Mouse (Mus musculus) lung, postnatal 0 days (tissue): ENCODE data around the gene Kbtbd4. TPM values are rescaled to one million over a fixed set of nuclear protein-coding genes. Genes with fewer than 3 reads are reported as not detected.

Source experiments
- ATAC-seq: fragments of 200-750 bp; cut with Nextera tagmentation; 2 replicates; pipeline ENCODE4 v1.8.0; 2017; ENCODE audit warnings: moderate library complexity
- DNase-seq: peaks from one replicate; pipeline ENCODE4 v3.0.0-alpha.2; 2016; ENCODE audit warnings: low spot score
- H3K27ac ChIP-seq: fragments of 300-500 bp; sonication (generic); 2 replicates; pipeline ENCODE4 v1.5.1; 2014; ENCODE audit warnings: antibody characterized with exemption, mild to moderate bottlenecking, low read length, mixed read lengths
- H3K27me3 ChIP-seq: fragments of 300-500 bp; sonication (generic); replicated peaks from 2 replicates; pipeline ENCODE4 v1.6.1; 2014; ENCODE audit warnings: low read length, mixed read lengths; ENCODE audit not compliant: insufficient read depth
- H3K36me3 ChIP-seq: fragments of 300-500 bp; sonication (generic); 2 replicates; pipeline ENCODE4 v1.6.1; 2014; ENCODE audit warnings: low read length, mixed read lengths; ENCODE audit not compliant: insufficient read depth
- H3K4me1 ChIP-seq: fragments of 300-500 bp; sonication (generic); 2 replicates; pipeline ENCODE4 v1.6.1; 2014; ENCODE audit warnings: antibody characterized with exemption, low read depth, low read length, mixed read lengths; ENCODE audit not compliant: insufficient read depth
- H3K4me2 ChIP-seq: fragments of 300-500 bp; sonication (generic); replicated peaks from 2 replicates; pipeline ENCODE4 v1.6.1; 2014; ENCODE audit warnings: low read depth, mild to moderate bottlenecking, low read length, moderate library complexity, mixed read lengths
- H3K4me3 ChIP-seq: fragments of 300-500 bp; sonication (generic); 2 replicates; pipeline ENCODE4 v1.5.1; 2014; ENCODE audit warnings: low read depth, low read length
- H3K9ac ChIP-seq: fragments of 300-500 bp; sonication (generic); replicated peaks from 2 replicates; pipeline ENCODE4 v1.6.1; 2014; ENCODE audit warnings: low read depth, mild to moderate bottlenecking
- H3K9me3 ChIP-seq: fragments of 300-500 bp; sonication (generic); 2 replicates; pipeline ENCODE4 v1.6.1; 2016; ENCODE audit warnings: low read length, mixed read lengths
- CTCF ChIP-seq: IDR thresholded peaks from 2 replicates; pipeline ENCODE4 v1.5.1; 2016; ENCODE audit warnings: antibody characterized with exemption, mild to moderate bottlenecking
- EP300 ChIP-seq: IDR thresholded peaks from 2 replicates; pipeline ENCODE4 v1.6.1; 2016; ENCODE audit warnings: antibody characterized with exemption, mild to moderate bottlenecking, control low read depth
- WGBS: fragments of 180-500 bp; shearing (Covaris S2); extraction: QIAGEN DNeasy Blood & Tissue Kit; methylation state at CpG from one replicate; pipeline ENCODE4 v1.1.7; 2014; 5-methylcytosine and 5-hydroxymethylcytosine counted together
- polyA plus RNA-seq: library from polyadenylated mRNA; unstranded; fragments of >200 nt; fragmentation: Nextera tagmentation; extraction: Ambion mirVana; gene quantifications from 2 replicates; pipeline ENCODE4 v1.2.1, GENCODE M21; 2015

Gene Kbtbd4
- polyA plus RNA-seq, 1 experiment from 2014 or later: 18.1 TPM

DNA sequence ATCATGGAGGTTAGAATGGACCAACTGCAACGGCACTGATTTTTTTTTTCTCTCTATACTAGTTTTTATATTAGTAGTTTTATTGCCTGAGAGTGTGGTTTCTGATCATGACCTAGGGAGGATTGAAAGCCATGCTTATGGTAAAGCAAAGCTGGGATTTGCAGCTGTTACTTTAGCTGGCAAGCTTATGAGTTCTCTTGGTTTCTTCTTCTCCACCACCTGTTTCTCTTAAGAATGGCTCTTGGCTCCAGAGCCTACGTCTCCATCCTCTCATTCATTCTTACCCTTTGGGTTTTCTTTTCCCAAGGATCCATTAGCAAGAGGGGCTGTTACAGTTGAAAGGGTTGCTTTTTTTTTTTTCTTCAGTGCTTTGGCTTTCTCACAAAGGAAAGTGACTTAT is 37.2 kb downstream of the Kbtbd4 start:
- ATAC-seq (no peak), DNase-seq (no peak)
- TF ChIP-seq EP300 (no peak), CTCF (no peak)
- 33% methylated on average over 2 of the region's 2 CpGs for WGBS
- Histone ChIP-seq H3K27me3 (no peaks in the 10 kb centered on the region), H3K4me3 (peak overlapping the region; percentile 99), H3K4me1 (no peaks in the 10 kb centered on the region), H3K9me3 (no peaks in the 10 kb centered on the region), H3K9ac (no peak overlapping the region), H3K4me2 (peak overlapping the region; percentile 79; the same call in 1 of the 2 replicates), H3K27ac (no peak overlapping the region), H3K36me3 (no peaks in the 10 kb centered on the region)

DNA sequence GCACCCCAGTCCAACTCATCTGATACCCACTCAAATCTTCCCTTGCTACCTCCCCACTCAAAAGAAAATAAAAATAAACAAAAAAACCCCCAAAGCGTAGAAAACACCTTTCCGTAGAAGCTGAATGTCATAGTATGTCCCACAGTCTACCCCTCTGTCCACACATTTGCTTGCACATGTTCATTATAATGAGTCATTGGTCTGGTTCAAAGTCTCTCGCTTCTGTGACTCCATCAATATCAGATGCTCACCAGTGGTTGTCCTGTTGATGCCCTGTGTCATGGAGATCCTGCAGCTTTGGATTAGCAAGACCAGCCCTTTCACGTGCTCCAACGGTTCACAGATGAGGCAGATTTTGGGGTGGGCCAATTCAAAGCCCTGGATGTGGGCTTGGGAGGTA is 45.6 kb downstream of the Kbtbd4 start:
- no peaks in the 10 kb centered on the region for H3K4me1 ChIP-seq
- TF ChIP-seq EP300 (no peak), CTCF (no peak)
- no peak overlapping the region for H3K4me3 ChIP-seq
- DNase-seq: no peak
- H3K9ac ChIP-seq: no peak overlapping the region
- no peak for ATAC-seq
- no peak overlapping the region for H3K27ac ChIP-seq
- no peak overlapping the region for H3K4me2 ChIP-seq
- no peaks in the 10 kb centered on the region for H3K27me3 ChIP-seq
- WGBS: 88% methylated on average over 5 of the region's 5 CpGs
- H3K9me3 ChIP-seq: no peaks in the 10 kb centered on the region
- no peaks in the 10 kb centered on the region for H3K36me3 ChIP-seq

DNA sequence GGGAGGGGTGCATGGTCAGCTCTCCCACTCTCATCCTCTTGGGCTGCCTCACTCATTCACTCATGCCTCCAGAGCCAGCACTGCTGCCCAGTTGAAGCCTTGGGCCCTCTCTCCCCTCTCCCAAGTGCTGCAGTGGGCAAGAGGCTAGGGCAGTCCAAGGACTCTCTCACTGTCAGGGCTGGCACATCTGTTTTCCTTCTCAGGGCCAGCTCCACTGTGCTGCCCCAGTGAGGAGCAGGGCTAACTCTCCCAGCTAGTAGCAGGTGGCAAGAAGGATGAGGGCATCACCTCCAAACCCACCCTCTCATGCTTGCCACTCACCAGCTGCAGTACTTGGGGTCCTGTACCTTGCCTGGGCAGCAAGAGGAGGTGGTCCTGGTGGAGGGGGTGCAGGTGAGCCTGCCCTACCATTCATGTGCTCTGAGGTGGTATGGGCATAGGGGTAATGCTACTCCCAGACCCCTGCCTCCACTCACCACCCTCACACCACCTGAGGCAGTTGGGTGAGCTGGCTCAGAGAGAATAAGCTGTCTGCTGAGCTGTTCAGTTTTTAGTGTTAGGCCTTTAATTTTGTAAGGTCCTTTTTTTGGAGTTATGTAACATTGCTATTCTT is 46.1 kb downstream of the Kbtbd4 start:
- Histone ChIP-seq H3K27me3 (no peaks in the 10 kb centered on the region), H3K36me3 (no peaks in the 10 kb centered on the region), H3K9ac (no peak overlapping the region), H3K9me3 (no peaks in the 10 kb centered on the region), H3K4me2 (no peak overlapping the region), H3K27ac (no peak overlapping the region), H3K4me3 (no peak overlapping the region), H3K4me1 (no peaks in the 10 kb centered on the region)
- ATAC-seq (no peak), DNase-seq (no peak)
- TF ChIP-seq EP300 (no peak), CTCF (no peak)

DNA sequence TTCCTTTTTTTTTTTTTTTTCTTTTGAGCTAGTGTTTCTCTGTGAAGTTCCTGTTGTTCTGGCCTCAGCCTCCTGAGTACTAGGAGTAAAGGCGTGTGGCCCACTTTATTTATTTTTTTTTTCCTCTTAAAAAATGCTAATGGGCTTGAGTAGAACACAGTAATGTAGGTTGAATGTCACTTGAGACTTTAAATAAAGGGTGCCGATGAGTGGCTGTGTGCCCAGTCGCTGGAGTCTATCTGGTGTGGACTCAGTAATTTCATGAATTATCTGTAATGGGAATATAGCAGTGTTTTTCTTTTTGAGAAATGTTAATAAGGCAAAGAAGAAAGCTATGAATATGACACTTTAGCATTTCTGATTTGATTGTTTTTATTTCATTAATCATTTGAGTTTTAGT is 48.9 kb downstream of the Kbtbd4 start:
- 30% methylated on average over 3 of the region's 3 CpGs for WGBS
- H3K36me3 ChIP-seq: no peaks in the 10 kb centered on the region
- no peaks in the 10 kb centered on the region for H3K27me3 ChIP-seq
- no peak overlapping the region for H3K27ac ChIP-seq
- no peaks in the 10 kb centered on the region for H3K9me3 ChIP-seq
- no peak for TF ChIP-seq CTCF
- no peak for TF ChIP-seq EP300
- peak; percentile 17 for DNase-seq
- ATAC-seq: no peak
- no peak overlapping the region for H3K9ac ChIP-seq
- no peak overlapping the region for H3K4me2 ChIP-seq
- H3K4me1 ChIP-seq: no peaks in the 10 kb centered on the region
- no peak overlapping the region for H3K4me3 ChIP-seq

DNA sequence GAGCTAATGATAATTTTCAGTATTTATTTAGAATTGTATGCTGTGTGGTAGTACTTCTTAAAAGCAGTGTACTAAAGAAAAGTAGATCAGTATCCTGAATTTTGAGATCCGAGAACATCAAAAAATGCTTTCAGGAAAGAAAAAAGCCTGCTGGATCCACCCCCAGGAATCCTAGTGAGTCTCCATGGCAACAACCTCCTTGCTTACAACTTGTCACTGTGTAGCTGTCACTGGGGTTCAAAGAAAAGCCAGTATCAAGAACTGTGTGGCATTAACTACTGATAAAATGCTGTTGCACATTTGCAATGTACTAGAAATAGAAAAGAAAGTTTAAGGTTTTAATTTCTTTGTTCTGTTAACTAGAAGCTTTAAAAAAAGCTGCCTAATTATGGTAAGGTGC is 51.5 kb downstream of the Kbtbd4 start:
- 57% methylated on average over 1 of the region's 1 CpGs for WGBS
- Histone ChIP-seq H3K27ac (no peak overlapping the region), H3K9me3 (no peaks in the 10 kb centered on the region), H3K4me3 (no peak overlapping the region), H3K4me2 (no peak overlapping the region), H3K36me3 (no peaks in the 10 kb centered on the region), H3K27me3 (no peaks in the 10 kb centered on the region), H3K4me1 (no peaks in the 10 kb centered on the region), H3K9ac (no peak overlapping the region)
- no peak for ATAC-seq
- TF ChIP-seq CTCF (no peak), EP300 (no peak)
- no peak for DNase-seq

DNA sequence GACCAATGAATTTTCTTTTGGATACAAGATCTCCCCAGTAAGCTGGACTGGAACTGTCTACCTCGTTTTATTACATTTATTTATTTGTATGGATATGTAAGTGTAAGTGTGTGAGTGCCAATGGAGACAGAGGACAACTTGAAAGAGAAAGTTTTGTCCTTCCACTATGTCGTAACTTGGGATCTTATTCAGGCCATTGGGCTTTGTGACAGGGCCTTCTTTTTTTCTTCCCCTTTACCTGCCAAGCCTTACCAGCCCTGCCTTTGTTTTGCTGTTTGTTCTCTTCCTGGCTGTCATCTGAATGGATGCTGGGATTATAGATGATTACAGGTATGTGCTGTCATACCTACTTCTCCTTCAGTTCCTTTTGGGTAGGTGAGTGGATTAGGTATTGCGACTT is 54.3 kb downstream of the Kbtbd4 start:
- no peak for TF ChIP-seq EP300
- TF ChIP-seq CTCF: no peak
- no peaks in the 10 kb centered on the region for H3K36me3 ChIP-seq
- ATAC-seq (no peak), DNase-seq (no peak)
- no peak overlapping the region for H3K4me2 ChIP-seq
- H3K4me3 ChIP-seq: no peak overlapping the region
- H3K27ac ChIP-seq: no peak overlapping the region
- H3K27me3 ChIP-seq: no peaks in the 10 kb centered on the region
- no peaks in the 10 kb centered on the region for H3K4me1 ChIP-seq
- no peaks in the 10 kb centered on the region for H3K9me3 ChIP-seq
- H3K9ac ChIP-seq: no peak overlapping the region
- 76% methylated on average over 3 of the region's 3 CpGs for WGBS

DNA sequence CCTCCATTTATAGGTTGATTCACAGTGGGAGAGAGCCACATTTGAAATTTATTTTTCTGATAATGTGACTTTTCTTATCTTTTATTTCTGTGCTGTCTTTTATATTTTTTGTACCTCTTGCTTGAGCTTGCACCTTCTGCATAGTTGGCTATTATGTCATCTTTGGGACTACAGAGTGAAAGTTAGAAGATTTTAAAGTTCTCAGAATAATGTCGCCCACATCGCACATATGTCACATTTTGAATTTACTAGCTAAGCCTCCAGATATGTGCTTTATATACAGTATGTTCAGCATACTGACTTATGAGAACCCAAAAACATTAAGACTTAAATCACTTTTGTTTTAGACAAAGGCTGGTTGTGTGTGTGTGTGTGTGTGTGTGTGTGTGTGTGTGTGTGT is 55.5 kb downstream of the Kbtbd4 start:
- Histone ChIP-seq H3K4me1 (peaks cover 5% of the 10 kb centered on the region), H3K4me2 (no peak overlapping the region)
- ATAC-seq: no peak

More for the DNA sequence above, 55.5 kb downstream of the Kbtbd4 start:
- no peak overlapping the region for H3K4me3 ChIP-seq
- no peaks in the 10 kb centered on the region for H3K36me3 ChIP-seq
- 95% methylated on average over 2 of the region's 2 CpGs for WGBS
- no peak overlapping the region for H3K27ac ChIP-seq
- TF ChIP-seq CTCF (no peak), EP300 (no peak)
- no peaks in the 10 kb centered on the region for H3K27me3 ChIP-seq
- no peaks in the 10 kb centered on the region for H3K9me3 ChIP-seq
- DNase-seq: no peak
- no peak overlapping the region for H3K9ac ChIP-seq

Other genes with a start within 250 kb of the Kbtbd4 start
- 11.1 and 12.4 TPM in 2 replicates for gene Nup160, start 227.5 kb upstream of the Kbtbd4 start, polyA plus RNA-seq
- 35.6 and 36.0 TPM in 2 replicates for gene Fnbp4, start 159.4 kb upstream of the Kbtbd4 start, polyA plus RNA-seq
- gene Agbl2, start 122.0 kb upstream of the Kbtbd4 start, polyA plus RNA-seq: 2.7 and 3.1 TPM in 2 replicates
- gene Mtch2, start 57.6 kb upstream of the Kbtbd4 start, polyA plus RNA-seq: 193 and 200 TPM in 2 replicates
- gene C1qtnf4, start 18.9 kb upstream of the Kbtbd4 start, polyA plus RNA-seq: 6.2 and 8.2 TPM in 2 replicates
- gene Ndufs3, start 87 bp downstream of the Kbtbd4 start, polyA plus RNA-seq: 146 and 159 TPM in 2 replicates
- 35.1 and 37.5 TPM in 2 replicates for gene Celf1, start 35.6 kb downstream of the Kbtbd4 start, polyA plus RNA-seq
- gene Rapsn, start 130.9 kb downstream of the Kbtbd4 start, polyA plus RNA-seq: 0.84 and 1.8 TPM in 2 replicates
- 181 and 186 TPM in 2 replicates for gene Psmc3, start 149.3 kb downstream of the Kbtbd4 start, polyA plus RNA-seq
- gene Slc39a13, start 165.7 kb downstream of the Kbtbd4 start, polyA plus RNA-seq: 32.6 and 34.4 TPM in 2 replicates
- 23.9 and 24.2 TPM in 2 replicates for gene Spi1, start 177.7 kb downstream of the Kbtbd4 start, polyA plus RNA-seq
- 4.7 and 6.5 TPM in 2 replicates for gene Mybpc3, start 213.4 kb downstream of the Kbtbd4 start, polyA plus RNA-seq